Mouse (Mus musculus) urinary bladder, adult 18-20 months (tissue): ENCODE measurements around the gene Cxcr4.
"Not testable (repeated sequence)": the region's sequence is repeated elsewhere in the genome, so short reads cannot be mapped to it uniquely, and the experiment has no call there.

Experiments used
- DNase-seq, 2 experiments: peaks; one replicate each; pipeline ENCODE4 v3.0.0; 2022; ENCODE audit warnings: low spot score in 2 of 2, mixed read lengths in 2 of 2

The Cxcr4 gene

DNA sequence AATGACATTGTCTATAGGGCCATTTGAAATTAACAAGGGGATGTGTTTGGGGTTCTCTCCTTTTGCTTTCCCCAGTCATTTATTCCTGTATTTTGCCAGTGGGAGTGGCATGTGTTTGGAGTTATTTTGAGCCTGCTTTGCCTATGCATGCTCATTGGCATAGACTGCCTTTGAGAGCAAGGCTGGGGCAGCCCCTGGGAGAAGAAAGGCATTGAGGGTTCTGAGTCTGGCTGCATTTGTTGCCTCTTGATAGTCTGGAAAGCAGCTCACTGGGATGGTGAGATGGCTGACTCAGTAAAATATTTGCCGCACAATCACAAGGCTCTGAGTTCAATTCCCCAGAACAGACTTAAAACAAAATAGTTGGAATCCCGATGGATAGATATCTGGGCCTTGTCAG, 8.5 kb upstream of the Cxcr4 start:
- DNase-seq, result no peak

DNA sequence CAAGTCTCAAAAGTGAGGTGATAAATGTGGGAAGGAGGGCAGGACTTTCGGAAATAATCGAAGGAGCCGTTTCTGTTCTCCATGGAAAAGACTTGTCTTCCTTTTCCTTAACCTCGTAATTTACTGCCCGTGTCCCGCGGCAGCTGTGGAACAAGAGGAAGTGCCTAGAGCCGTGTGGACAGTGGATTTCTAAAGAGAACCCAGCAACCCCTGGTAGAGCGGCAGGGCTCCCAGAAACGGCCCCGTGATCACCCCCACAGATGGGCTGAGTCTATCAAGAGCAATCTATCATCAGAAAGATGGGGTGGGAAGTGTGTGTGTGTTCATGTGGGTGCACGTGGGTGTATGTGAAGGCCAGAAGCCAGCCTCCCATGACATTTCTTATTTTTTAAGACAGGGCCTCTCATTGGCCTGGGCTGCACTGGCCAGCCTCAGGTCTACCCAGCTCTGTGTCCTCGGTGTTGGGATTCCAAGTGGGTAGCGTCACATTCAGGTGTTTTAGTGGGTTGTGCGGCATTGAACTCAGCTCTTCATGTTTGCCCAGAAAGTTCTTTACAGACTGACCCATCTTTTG, 5.2 kb upstream of the Cxcr4 start:
- no peak for DNase-seq

DNA sequence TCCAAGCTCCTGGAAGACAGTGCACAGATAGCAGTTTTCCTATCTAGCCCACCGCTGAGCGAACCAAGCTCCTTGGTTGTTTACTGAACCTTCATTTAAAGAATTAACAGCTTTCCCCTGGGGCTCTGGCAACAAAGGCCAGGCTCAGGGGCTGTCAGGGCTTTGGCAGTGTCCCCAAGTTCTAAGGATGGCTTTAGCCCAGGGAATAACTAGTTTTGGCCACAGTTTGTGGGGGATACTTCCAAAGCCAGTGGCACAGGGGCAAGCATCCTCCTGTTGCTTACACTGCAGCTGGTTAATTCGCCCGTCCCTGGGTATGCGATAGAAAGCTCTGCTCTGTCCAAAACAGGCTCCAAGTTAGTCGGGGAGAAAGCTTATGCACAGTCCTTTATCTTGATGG, 3.4 kb upstream of the Cxcr4 start:
- DNase-seq, result no peak

DNA sequence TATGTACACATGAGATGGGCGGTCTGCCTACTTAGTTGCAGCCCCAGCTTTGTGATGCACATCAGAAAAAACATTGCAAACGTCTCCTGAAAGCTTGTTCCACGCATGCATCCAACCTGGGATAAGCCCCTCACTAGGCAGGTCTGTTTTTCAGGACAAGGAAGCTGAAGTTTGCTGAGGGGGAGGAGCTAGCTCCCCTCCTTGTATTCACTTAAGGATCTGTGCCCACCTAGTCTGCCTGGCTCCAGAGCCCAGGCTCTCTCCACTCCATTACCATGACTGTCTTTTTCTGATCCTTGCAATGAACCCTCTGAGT, 3.0 kb upstream of the Cxcr4 start:
- DNase-seq, result no peak

DNA sequence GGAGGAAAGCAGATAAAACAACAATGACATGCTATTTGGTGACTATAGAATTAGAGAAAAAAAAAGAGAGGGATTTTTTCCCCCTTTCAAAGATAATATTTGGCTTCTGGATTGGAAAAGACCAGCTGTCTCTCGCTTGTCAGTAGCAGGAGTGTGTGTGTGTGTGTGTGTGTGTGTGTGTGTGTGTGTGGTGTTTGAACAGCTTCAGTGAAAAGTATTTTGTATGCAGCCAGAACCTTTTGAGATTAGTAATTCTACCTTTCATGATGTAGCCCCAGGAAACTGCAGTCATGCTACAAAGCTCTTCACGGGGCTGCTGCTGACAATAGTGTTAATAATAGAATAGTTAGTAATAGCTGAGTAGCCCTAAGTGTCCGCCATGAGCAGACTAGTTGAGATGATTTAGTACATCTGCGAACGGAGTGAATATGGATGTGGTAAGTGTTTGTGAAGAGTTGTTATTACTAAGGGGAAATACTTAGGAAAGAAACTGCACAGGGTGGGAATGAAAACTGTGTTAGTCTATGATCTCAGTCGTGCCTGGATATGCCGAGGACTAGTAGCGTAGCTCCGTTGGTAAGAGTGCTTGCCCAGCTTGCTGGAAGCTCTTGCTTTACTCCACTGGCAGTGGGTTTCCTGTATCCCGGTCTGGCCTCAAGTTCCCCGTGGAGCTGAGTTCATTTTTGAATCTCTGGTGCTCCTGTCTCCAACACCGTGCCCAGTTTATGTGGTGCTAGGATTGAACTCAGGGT, 2.4 kb upstream of the Cxcr4 start:
- DNase-seq, result no peak

DNA sequence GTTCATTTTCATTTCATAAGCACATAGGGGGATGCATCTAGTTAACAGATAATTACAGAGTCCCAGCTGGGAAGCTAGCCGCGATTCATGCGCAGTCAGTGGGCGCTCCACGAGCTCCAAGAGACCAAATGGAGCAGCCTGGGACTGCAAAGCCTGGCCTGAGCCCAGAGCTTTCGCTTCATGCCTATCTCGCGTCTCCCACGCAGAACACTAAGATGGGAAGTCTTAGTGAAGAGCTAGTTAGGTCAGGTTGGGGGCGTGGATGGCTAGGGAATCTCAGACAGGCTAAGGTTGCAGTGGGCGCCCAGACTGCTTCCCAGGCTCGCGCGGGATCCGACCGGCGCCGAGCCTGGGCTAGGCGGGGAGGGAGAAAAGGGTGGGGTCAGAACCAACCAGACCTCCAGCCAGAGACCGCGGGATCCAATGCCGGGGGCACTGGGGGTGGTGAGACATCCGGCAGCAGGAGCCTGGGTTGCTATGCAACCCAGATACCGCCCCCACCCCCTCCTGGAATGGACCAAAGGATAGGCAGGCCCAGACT, 938 bp upstream of the Cxcr4 start:
- no peak for DNase-seq

DNA sequence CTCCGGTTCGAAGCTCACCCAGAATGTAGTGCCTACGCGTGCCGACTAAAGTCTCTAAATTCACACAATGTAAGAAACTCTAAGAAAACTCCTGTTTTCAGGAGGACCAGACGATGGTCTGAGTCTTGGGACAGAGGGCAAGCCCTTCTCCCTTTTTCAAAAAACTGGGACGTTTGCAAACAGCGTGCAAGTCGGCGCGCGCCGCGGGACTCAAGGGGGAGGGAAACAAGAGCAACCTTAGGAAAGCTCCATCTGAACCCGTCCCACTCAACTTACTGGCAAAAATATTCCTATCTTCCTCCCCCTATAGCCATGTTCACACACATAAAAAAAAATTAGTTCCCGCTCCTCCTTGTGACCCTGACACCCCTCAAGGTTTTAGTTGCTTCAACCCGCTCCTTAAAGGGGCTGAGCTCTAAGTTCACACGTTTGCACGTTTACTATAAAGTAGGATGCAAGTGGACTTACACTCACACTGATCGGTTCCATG, 327 bp downstream of the Cxcr4 start:
- no peak for DNase-seq

DNA sequence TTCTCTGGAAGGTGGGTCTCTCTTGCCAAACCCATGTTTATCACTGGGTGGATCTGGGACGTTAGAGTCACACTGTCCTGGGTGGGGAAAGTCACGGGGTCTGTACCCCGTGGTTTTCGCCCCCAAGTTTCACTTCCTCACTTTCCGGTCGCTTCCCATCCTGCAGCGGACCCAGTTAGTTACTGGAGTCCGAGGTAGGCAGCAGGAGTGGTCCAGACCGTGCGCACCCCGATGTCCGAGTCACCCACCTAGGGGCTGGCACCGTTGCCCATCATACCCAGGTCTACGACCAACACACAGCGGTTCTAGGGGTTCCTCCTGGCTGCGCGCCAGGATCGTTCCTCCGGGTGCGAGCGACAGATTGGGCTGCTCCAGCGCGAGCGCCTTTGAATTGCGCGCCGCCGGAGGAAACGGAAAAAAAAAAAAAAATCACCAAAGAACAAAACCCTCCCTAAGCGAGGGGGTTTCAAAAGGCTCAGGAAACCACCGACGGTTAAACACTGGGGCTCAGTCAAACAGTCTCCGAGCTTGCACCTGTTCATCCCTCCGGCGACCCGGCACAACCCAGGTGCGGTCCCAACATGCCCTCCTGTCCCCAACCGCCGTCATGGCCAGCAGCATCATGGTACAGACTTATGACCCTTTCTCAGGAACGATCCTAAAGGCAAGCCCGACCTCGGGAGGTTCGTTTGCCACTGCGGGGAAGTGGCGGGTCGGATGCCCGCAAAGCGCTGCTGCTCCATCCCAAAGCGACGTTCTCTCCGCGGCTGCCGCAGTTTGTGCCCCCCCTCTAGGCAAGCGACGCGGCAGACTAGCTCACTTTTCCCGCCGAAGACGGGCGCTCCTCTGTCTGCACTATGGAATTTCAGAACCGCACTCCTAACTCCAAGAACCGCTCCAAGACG, 1.0 kb downstream of the Cxcr4 start:
- DNase-seq, result peak; percentile 22 to 25

DNA sequence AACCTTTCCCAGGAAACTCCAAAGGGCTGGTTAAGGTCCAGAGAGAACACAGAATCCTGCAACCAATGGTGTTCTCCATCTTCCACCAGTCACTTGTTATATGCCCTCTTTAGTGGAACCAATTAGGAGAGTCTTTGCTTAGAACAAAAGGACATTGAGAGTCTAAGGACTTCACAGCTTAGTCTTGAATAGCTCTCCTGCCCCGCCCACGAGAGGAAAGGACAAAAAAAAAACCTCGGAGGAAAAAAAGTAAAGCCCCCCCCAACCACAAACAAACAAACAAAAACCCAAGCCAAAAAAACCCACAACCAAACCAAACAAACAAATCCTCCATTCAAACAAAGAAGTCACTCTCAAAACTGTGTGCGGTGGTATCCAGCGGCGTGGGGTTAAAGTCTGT, 2.1 kb downstream of the Cxcr4 start:
- DNase-seq, result no peak

DNA sequence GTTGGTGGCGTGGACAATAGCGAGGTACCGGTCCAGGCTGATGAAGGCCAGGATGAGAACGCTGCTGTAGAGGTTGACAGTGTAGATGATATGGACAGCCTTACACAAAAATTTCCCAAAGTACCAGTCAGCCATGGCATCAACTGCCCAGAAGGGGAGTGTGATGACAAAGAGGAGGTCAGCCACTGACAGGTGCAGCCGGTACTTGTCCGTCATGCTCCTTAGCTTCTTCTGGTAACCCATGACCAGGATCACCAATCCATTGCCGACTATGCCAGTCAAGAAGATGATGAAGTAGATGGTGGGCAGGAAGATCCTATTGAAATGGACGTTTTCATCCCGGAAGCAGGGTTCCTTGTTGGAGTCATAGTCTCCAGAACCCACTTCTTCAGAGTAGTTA, 2.6 kb downstream of the Cxcr4 start:
- no peak for DNase-seq

DNA sequence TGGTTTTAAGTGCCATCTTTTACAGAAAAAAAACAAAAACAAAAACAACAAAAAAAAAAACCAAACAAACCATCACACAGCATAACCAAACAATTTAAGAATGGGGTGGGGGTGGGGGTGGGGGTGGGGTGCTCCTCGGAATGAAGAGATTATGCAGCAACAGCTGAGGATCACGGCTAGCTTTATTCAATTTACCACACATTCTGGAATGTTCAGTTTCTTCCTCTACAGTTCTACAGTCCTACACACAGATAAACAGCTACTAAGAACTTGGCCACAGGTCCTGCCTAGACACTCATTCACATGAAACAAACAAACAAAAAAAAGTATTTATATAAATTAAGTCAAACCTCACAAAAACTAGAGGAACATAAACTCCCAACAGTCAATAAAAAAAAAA, 3.8 kb downstream of the Cxcr4 start:
- no peak for DNase-seq

DNA sequence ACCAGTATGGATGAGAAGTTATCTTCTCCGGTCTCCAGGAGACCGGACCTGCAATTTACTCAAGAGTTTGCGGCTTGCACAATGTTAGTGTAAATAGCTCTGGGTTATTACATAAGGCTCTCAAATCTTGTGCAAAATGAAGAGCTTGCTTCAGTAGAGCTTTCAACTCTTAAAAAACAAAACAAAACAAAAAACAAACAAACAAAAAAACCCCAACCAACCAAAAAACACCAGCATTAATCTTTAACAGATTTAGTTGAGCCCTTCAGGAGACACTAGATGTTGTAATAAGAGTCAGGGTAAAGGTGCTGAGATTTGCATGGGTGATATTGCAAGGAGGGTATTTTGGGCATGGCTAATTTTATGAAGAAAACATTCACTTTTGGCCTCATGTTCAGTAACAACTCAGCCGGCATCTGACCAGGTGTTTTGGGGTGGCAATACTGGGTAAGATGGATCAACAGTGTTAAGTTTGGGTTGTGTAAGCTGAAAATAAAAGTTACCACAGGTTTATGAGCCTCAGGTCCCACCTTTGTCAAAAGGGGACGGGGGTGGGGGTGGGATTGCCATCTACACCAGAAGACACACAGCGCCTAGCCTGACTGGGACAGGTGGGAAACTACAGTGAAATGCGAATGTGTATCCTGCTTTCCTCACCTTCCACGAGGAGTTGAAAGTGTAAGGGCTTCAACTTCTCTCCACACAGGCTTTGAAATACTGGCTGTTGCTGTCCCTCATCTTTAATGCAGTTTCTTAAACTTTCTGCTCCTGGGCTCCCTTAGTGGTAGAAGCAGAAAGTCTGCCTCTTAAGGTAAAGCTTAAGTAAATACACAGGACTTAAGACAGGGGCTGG, 4.9 kb downstream of the Cxcr4 start:
- DNase-seq, result no peak

DNA sequence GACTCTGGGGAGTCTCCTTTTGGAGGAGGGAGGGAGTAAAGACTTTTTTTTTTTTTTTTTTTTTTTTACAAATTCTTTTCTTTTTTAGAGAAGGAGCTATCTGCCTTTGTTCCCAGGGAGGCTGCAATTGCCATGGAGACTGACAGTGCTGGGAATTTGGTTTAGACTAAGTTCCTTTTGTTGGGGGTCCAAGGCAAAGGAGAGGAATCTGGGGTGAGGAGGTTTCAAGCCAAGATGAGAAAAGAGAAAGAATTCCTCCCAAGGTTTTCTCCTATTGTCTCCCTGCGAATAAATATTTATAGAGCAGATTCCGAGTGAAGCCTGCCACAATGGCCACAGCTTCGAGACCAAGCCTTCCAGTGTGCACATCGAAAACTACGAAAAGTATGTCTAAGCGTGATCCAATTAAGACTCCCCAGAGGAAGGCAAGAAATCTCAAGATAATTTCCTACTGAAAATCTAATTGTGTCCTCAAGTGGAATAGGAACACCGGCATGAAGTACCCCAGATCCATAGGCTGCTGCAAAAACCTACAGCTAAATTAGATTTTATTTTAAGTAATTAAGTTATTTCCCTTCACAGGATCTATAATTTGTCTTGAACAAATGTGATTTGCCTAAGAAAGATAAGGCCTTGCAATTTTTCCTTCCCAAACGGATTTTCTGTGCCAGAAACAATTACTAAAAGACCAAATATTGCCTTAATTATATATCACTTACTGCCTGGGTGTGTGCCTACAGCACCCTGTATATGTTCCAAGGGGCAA, 5.7 kb downstream of the Cxcr4 start:
- DNase-seq, result no peak

DNA sequence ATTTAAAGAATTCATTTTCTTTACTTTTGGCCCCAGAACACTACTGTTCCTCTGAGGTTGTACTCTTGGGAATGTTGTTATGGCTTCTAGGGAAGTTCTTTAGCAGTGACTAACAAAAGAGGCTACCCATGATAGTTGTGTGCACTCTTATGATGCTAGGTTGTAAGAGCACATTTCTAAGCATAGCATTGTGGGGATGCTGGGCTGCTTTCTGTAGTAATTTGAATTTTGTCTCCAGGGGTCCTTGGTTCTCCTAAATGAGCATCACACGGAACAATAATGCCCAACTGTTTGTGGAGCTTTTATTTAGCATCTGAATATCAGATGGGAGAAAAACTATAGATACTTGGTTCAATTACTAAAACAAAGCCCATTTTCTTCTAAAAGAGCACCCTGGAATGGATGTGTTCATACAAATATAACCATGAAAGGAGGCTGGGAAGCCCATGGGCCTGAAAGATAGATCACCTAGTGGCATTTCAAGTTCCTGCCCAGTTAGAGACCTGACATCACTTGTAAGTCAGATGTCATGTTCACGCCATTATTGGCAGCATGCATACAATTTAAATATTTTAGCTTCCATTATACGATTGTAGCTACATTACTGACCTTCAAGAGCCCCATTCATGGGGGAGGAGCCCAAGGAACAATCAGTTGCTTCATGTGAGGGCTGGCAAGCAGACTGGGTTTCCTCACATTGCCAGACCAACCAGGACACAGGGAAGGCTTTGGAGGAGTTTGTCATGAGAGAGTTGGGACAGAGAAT, 6.5 kb downstream of the Cxcr4 start:
- no peak for DNase-seq

DNA sequence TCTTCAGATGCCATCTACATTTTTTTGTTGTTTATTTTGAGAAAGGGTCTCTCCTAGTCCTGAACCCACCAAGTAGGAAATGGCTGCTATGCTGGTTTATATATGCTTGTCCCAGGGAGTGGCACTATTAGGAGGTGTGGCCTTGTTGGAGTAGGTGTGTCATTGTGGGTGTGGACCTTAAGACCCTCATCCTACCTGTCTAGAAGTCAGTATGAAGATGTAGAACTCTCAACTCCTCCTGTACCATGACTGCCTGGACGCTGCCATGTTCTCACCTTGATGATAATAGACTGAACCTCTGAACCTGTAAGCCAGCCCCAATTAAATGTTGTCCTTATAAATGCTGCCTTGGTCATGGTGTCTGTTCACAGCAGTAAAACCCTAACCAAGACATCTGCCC, 7.4 kb downstream of the Cxcr4 start:
- not testable (repeated sequence) for DNase-seq

DNA sequence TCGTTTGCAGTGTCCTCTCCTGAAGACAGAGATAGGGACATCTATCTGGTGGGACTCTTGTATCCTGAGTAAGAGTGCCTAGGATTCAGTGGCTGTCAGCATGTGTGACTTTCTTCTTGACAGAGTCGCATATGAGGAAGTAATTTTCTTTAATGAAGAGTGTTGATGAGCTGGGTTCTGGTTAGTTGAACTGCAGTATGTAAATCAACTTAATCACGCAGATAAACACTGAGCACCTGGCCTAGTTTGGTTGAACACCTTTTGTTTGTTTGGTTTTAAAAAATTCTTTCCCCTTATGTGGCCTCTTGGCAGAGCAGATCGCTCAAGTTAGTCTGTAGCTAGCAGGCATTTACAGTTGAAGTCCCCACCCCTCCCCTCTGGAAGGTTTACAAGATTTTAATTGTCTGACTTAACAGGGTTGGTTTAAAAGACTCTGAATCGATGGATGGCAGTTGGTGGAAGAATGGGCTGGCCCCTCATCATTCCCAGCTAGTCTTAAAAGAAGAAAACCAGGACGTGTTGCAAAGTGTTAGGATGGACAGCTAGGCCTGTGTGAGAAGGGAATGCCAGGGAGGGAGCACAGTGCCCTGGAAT, 8.7 kb downstream of the Cxcr4 start:
- DNase-seq, result no peak

DNA sequence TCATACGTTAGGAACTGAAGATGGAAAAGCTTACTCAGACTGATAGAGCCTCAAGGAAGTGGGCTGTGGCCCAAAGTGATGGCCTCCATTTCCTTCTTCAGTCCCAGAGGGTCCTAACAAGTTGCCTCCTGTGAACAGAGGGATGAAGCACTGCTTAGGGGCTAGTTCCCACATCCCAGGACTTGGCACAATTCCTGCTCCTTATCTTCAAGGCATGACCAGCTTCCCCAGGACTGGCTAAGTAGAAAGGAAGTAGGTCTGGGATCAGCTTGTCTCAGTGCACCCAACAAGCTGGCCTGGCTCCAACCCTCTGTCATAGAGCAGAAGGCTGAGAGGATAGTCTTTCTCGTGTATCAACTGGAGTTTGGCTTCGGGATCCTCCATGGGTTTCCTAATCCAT, 11.8 kb downstream of the Cxcr4 start:
- DNase-seq, result no peak

DNA sequence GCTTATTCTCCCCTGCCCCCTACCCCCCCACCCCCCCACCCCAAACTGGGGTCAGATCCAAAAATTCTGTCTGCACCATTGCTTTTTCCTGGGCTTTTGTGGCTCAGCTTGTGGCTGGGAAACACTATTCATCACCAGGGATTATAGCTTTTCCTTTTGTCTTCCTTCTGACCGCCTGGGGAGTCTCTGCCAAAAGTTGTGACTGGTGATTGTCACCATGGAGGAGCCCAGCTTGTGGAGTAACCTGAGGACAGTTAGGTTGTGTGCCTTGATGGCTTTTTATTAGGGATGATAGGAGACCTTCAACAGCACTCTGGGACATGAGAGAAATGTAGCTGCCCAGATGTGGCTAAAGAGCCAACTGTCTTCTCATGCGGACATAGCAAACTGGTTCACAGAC, 13.6 kb downstream of the Cxcr4 start:
- DNase-seq, result no peak

DNA sequence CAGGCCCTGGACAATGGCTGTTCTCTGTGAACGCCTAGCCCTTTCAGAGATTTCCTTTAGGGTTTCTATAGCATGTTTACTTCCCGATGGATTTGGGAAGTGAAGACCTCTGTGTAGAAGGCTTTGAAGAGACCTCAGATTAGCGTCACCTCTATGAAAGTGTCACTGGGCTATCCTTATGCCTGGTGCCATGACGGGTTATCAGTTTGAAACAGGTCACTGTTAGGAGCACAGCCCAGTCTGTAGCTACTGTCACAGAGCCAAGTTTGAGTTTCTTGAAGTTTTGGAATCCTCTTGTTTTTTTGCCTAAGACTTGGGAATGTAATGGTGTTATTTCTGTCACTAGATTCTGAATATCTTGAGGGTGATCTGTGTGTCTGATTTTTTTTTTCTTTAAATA, 17.0 kb downstream of the Cxcr4 start:
- no peak for DNase-seq

DNA sequence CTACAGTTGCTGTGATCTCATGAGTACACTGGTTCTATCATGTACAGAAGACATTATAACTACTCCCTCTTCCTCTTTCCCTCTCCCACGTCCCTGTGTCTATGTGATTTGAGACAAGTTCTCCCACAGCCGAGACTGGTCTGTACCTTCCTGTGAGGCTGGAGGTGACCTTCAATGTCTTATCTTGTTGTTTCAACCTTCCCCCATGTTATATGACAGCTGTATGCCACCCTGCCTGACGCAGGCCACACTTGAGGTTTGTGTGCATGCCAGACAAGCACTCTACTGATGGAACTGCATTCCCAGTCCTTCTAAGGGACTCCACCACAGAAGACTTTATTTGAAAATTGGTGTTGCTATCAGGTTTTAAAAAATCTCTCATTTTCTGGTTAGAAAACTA, 21.1 kb downstream of the Cxcr4 start:
- DNase-seq, result no peak
